Mouse (Mus musculus): ENCODE measurements at regions not wholly inside any gene's neighbourhood (a gene's known extent, or its start where the extent isn't known, plus 50 kb on each side); places are given as distances from the start of the nearest gene placed in this dataset.

- Histone ChIP-seq H3K79me2 (ENCODE audit: control insufficient read depth, insufficient read depth) (no peaks in the 10 kb centered on the region), H3K4me3 (no peak overlapping the region), H3K4me2 (ENCODE audit: low read depth) (no peak overlapping the region), H3K27me3 (ENCODE audit: control insufficient read depth, insufficient read depth, insufficient read length) (no peaks in the 10 kb centered on the region), H3ac (ENCODE audit: control insufficient read depth, insufficient read length) (no peak overlapping the region), H3K36me3 (ENCODE audit: control insufficient read depth, insufficient read depth) (no peaks in the 10 kb centered on the region)
- TF ChIP-seq MYOD1 (IDR thresholded peaks at IDR 0.05; ENCODE audit: control insufficient read depth in 1 of 3, insufficient read length in 2 of 3, low read depth in 2 of 3) (no peak), MYOG (IDR thresholded peaks at IDR 0.05; ENCODE audit: control insufficient read depth in 1 of 3, insufficient read depth in 1 of 3, insufficient read length in 2 of 3, low read depth in 2 of 3) (peak in 1 of 3 experiments; percentile 8)
Measured at GRCm38 (mm10) chr15:56022315-56022714, 1455.1 kb downstream of the Slc22a22 start.

- H3ac ChIP-seq (ENCODE audit: control insufficient read depth, insufficient read length): no peak overlapping the region
- TF ChIP-seq MYOD1 (IDR thresholded peaks at IDR 0.05; ENCODE audit: control insufficient read depth in 1 of 3, insufficient read length in 2 of 3, low read depth in 2 of 3) (peak in 1 of 3 experiments; percentile 52), REST (IDR thresholded peaks at IDR 0.05; ENCODE audit: insufficient read depth, insufficient read length) (no peak)
- no peaks in the 10 kb centered on the region for H3K27me3 ChIP-seq (ENCODE audit: control insufficient read depth, insufficient read depth, insufficient read length)
- no peak overlapping the region for H3K4me3 ChIP-seq
- H3K4me2 ChIP-seq (ENCODE audit: low read depth): no peak overlapping the region
- H3K36me3 ChIP-seq (ENCODE audit: control insufficient read depth, insufficient read depth): no peaks in the 10 kb centered on the region
- H3K79me2 ChIP-seq (ENCODE audit: control insufficient read depth, insufficient read depth): no peaks in the 10 kb centered on the region
Measured at GRCm38 (mm10) chr15:56018141-56018540, 1459.3 kb downstream of the Slc22a22 start.

GRCm38 (mm10) chr15:56017561-56017960 lies 1459.9 kb downstream of the Slc22a22 start:
- TF ChIP-seq USF1 (IDR thresholded peaks at IDR 0.05; ENCODE audit: low read depth) (peak; percentile 43), CEBPB (IDR thresholded peaks at IDR 0.05; ENCODE audit: insufficient read depth, poor library complexity, severe bottlenecking) (peak; percentile 68; the same call in 1 of the 2 replicates), TCF12 (IDR thresholded peaks at IDR 0.05; ENCODE audit: insufficient read depth, poor library complexity, severe bottlenecking) (no peak)
- Histone ChIP-seq H3K36me3 (ENCODE audit: control insufficient read depth, insufficient read depth) (no peaks in the 10 kb centered on the region), H3K27me3 (ENCODE audit: control insufficient read depth, insufficient read depth, insufficient read length) (no peaks in the 10 kb centered on the region), H3K4me2 (ENCODE audit: low read depth) (no peak overlapping the region), H3K79me2 (ENCODE audit: control insufficient read depth, insufficient read depth) (no peaks in the 10 kb centered on the region), H3ac (ENCODE audit: control insufficient read depth, insufficient read length) (no peak overlapping the region), H3K4me3 (no peak overlapping the region)

- H3K4me2 ChIP-seq (ENCODE audit: low read depth): no peak overlapping the region
Measured at GRCm38 (mm10) chr15:56016070-56016469, 1461.4 kb downstream of the Slc22a22 start.

GRCm38 (mm10) chr15:56014059-56014620 lies 1463.3 kb downstream of the Slc22a22 start:
- Histone ChIP-seq H3K4me2 (ENCODE audit: low read depth) (peak overlapping the region; percentile 16), H3ac (ENCODE audit: control insufficient read depth, insufficient read length) (no peak overlapping the region), H3K27me3 (ENCODE audit: control insufficient read depth, insufficient read depth, insufficient read length) (no peaks in the 10 kb centered on the region), H3K79me2 (ENCODE audit: control insufficient read depth, insufficient read depth) (no peaks in the 10 kb centered on the region), H3K36me3 (ENCODE audit: control insufficient read depth, insufficient read depth) (no peaks in the 10 kb centered on the region), H3K4me3 (no peak overlapping the region)
- TF ChIP-seq REST (IDR thresholded peaks at IDR 0.05; ENCODE audit: insufficient read depth, insufficient read length): no peak
- TF ChIP-seq MYOG (IDR thresholded peaks at IDR 0.05; ENCODE audit: control insufficient read depth in 1 of 3, insufficient read depth in 1 of 3, insufficient read length in 2 of 3, low read depth in 2 of 3): peak in 1 of 3 experiments; percentile 44
- TF ChIP-seq MYOD1 (IDR thresholded peaks at IDR 0.05; ENCODE audit: control insufficient read depth in 1 of 3, insufficient read length in 2 of 3, low read depth in 2 of 3): peak in 1 of 3 experiments; percentile 1
- TF ChIP-seq E2F4 (IDR thresholded peaks at IDR 0.05; ENCODE audit: insufficient read depth): no peak
- no peak for TF ChIP-seq TCF12 (IDR thresholded peaks at IDR 0.05; ENCODE audit: insufficient read depth, poor library complexity, severe bottlenecking)

More at GRCm38 (mm10) chr15:56016070-56016469, 1461.4 kb downstream of the Slc22a22 start:
- Histone ChIP-seq H3K4me3 (no peak overlapping the region), H3K79me2 (ENCODE audit: control insufficient read depth, insufficient read depth) (no peaks in the 10 kb centered on the region), H3K27me3 (ENCODE audit: control insufficient read depth, insufficient read depth, insufficient read length) (no peaks in the 10 kb centered on the region), H3K36me3 (ENCODE audit: control insufficient read depth, insufficient read depth) (no peaks in the 10 kb centered on the region), H3ac (ENCODE audit: control insufficient read depth, insufficient read length) (no peak overlapping the region)
- no peak for TF ChIP-seq POLR2AphosphoS2 (IDR thresholded peaks at IDR 0.05; ENCODE audit: insufficient read length, low read depth)
- no peak for TF ChIP-seq USF1 (IDR thresholded peaks at IDR 0.05; ENCODE audit: low read depth)
- no peak for TF ChIP-seq SRF (IDR thresholded peaks at IDR 0.05; ENCODE audit: control insufficient read depth, insufficient read length, low read depth)
- no peak for TF ChIP-seq POLR2A (IDR thresholded peaks at IDR 0.05; ENCODE audit: insufficient read length, low read depth)
- no peak for TF ChIP-seq E2F4 (IDR thresholded peaks at IDR 0.05; ENCODE audit: insufficient read depth)
- TF ChIP-seq TCF3 (IDR thresholded peaks at IDR 0.05; ENCODE audit: insufficient read length, low read depth): no peak
- no peak for TF ChIP-seq MAX (IDR thresholded peaks at IDR 0.05; ENCODE audit: low read depth)
- TF ChIP-seq MYOD1 (IDR thresholded peaks at IDR 0.05; ENCODE audit: control insufficient read depth in 1 of 3, insufficient read length in 2 of 3, low read depth in 2 of 3): no peak
- no peak for TF ChIP-seq TCF12 (IDR thresholded peaks at IDR 0.05; ENCODE audit: insufficient read depth, poor library complexity, severe bottlenecking)
- no peak for TF ChIP-seq CEBPB (IDR thresholded peaks at IDR 0.05; ENCODE audit: insufficient read depth, poor library complexity, severe bottlenecking)

GRCm38 (mm10) chr15:56008603-56009174 lies 1468.7 kb downstream of the Slc22a22 start:
- Histone ChIP-seq H3K79me2 (ENCODE audit: control insufficient read depth, insufficient read depth) (no peaks in the 10 kb centered on the region), H3K4me2 (ENCODE audit: low read depth) (no peak overlapping the region), H3K27me3 (ENCODE audit: control insufficient read depth, insufficient read depth, insufficient read length) (no peaks in the 10 kb centered on the region), H3ac (ENCODE audit: control insufficient read depth, insufficient read length) (no peak overlapping the region), H3K4me3 (no peak overlapping the region), H3K36me3 (ENCODE audit: control insufficient read depth, insufficient read depth) (no peaks in the 10 kb centered on the region)
- no peak for TF ChIP-seq USF1 (IDR thresholded peaks at IDR 0.05; ENCODE audit: low read depth)
- TF ChIP-seq REST (IDR thresholded peaks at IDR 0.05; ENCODE audit: insufficient read depth, insufficient read length): no peak
- TF ChIP-seq TCF3 (IDR thresholded peaks at IDR 0.05; ENCODE audit: insufficient read length, low read depth): no peak
- TF ChIP-seq POLR2A (IDR thresholded peaks at IDR 0.05; ENCODE audit: insufficient read length, low read depth): no peak
- TF ChIP-seq TCF12 (IDR thresholded peaks at IDR 0.05; ENCODE audit: insufficient read depth, poor library complexity, severe bottlenecking): no peak
- no peak for TF ChIP-seq MYOG (IDR thresholded peaks at IDR 0.05; ENCODE audit: control insufficient read depth in 1 of 3, insufficient read depth in 1 of 3, insufficient read length in 2 of 3, low read depth in 2 of 3)
- TF ChIP-seq POLR2AphosphoS2 (IDR thresholded peaks at IDR 0.05; ENCODE audit: insufficient read length, low read depth): no peak
- TF ChIP-seq MYOD1 (IDR thresholded peaks at IDR 0.05; ENCODE audit: control insufficient read depth in 1 of 3, insufficient read length in 2 of 3, low read depth in 2 of 3): no peak
- TF ChIP-seq CEBPB (IDR thresholded peaks at IDR 0.05; ENCODE audit: insufficient read depth, poor library complexity, severe bottlenecking): no peak
- TF ChIP-seq E2F4 (IDR thresholded peaks at IDR 0.05; ENCODE audit: insufficient read depth): no peak
- no peak for TF ChIP-seq MAX (IDR thresholded peaks at IDR 0.05; ENCODE audit: low read depth)
- TF ChIP-seq SRF (IDR thresholded peaks at IDR 0.05; ENCODE audit: control insufficient read depth, insufficient read length, low read depth): no peak
